Mouse (Mus musculus) sigmoid colon, adult 10 weeks (tissue): Measurements from ENCODE around the gene Ppid. TPM values are rescaled to one million over a fixed set of nuclear protein-coding genes. Genes with fewer than 3 reads are reported as not detected.

ENCODE experiments used
- polyA plus RNA-seq: library from polyadenylated mRNA; stranded (reverse); fragments of 350-450 nt; fragmentation: Illumina TruSeq; extraction: RNeasy Lipid Tissue Mini Kit (QIAGEN cat#74804); gene quantifications from one replicate; pipeline ENCODE4 v1.2.3, GENCODE M21; 2014; ENCODE audit warnings: low read depth, low replicate concordance

Ppid gene
- polyA plus RNA-seq, result 196 TPM

GRCm38 (mm10) chr3:79590863-79591792, at the start of gene Ppid:
Gene Ppid, plus strand, starts transcription at chr3:79591342.

GRCm38 (mm10) chr3:79567703-79568362, 23.3 kb upstream of the Ppid start, which contains the start of gene Fnip2:
Gene Fnip2, minus strand, starts transcription at chr3:79567796.

GRCm38 (mm10) chr3:79628561-79629415, 37.6 kb downstream of the Ppid start, which contains the start of gene 4930579G24Rik:
Gene 4930579G24Rik, plus strand, starts transcription at chr3:79629079.

DNA sequence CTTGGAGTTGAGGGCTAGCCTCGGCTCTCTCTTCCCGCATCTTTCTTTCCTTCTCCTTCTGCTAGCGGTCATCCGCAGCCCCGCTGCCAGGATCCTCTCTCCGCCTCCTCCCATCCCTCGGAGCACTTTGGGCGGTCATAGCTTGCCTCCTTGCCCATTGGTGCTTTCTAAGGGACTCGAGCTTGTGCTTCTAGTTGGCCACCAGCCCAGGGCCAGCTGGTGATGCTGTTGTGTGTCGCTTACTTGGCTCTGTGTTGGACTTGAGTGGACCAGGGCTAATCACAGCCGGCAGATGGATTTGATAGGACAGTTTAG, 38.2 kb downstream of the Ppid start, which contains the start of gene Etfdh:
Gene Etfdh, minus strand, starts transcription at position 85 of the 315 bp plus-strand sequence.

Other genes with a start within 250 kb of the Ppid start
- 29.9 TPM for gene Fnip2, start 23.5 kb upstream of the Ppid start, polyA plus RNA-seq
- 3.7 TPM for gene 4930579G24Rik, start 37.7 kb downstream of the Ppid start, polyA plus RNA-seq
- 169 TPM for gene Etfdh, start 38.2 kb downstream of the Ppid start, polyA plus RNA-seq
- 0.09 TPM for gene Rxfp1, start 146.5 kb downstream of the Ppid start, polyA plus RNA-seq